Mouse (Mus musculus) kidney, adult 2 months (tissue): ENCODE results near the gene Gm20683. TPM values are rescaled to one million over a fixed set of nuclear protein-coding genes. Genes with fewer than 3 reads are reported as not detected.

Experiments used
- DNase-seq: peaks from one replicate; pipeline ENCODE4 v3.0.0; 2021
- H3K27ac ChIP-seq: fragments of 200-500 bp; 2 replicates; pipeline ENCODE4 v1.5.1; 2012; ENCODE audit warnings: low read depth, low read length, control low read depth, inconsistent platforms; ENCODE audit not compliant: insufficient read depth
- H3K27me3 ChIP-seq: fragments of 200-500 bp; replicated peaks from 2 replicates; pipeline ENCODE4 v1.6.1; 2012; ENCODE audit warnings: mild to moderate bottlenecking, moderate library complexity, low read length, inconsistent platforms; ENCODE audit not compliant: control insufficient read depth, insufficient read depth
- H3K36me3 ChIP-seq: fragments of 200-500 bp; 2 replicates; pipeline ENCODE4 v1.6.1; 2012; ENCODE audit warnings: mild to moderate bottlenecking, moderate library complexity, low read length, inconsistent platforms; ENCODE audit not compliant: control insufficient read depth, insufficient read depth
- H3K4me1 ChIP-seq: fragments of 200-500 bp; 2 replicates; pipeline ENCODE4 v1.6.1; 2011; ENCODE audit warnings: low read length; ENCODE audit not compliant: control insufficient read depth, insufficient read depth
- H3K4me3 ChIP-seq: fragments of 200-500 bp; 2 replicates; pipeline ENCODE4 v1.5.1; 2011; ENCODE audit warnings: mild to moderate bottlenecking, low read depth, low read length, control low read depth; ENCODE audit not compliant: insufficient read depth
- CTCF ChIP-seq: fragments of 200-500 bp; conservative IDR thresholded peaks from 2 replicates; pipeline ENCODE4 v1.5.1; 2011; ENCODE audit warnings: low read depth, mild to moderate bottlenecking, control low read depth, low read length, moderate library complexity, mixed read lengths; ENCODE audit not compliant: insufficient read depth, insufficient read length
- POLR2A ChIP-seq: fragments of 200-500 bp; IDR thresholded peaks from one replicate; pipeline ENCODE4 v1.6.1; 2011; ENCODE audit warnings: low read depth, low read length, control low read depth
- WGBS: fragments of 180-500 bp; shearing (Covaris S2); methylation state at CpG from one replicate; pipeline ENCODE4 v1.1.7; 2018; 5-methylcytosine and 5-hydroxymethylcytosine counted together
- polyA plus RNA-seq: library from polyadenylated mRNA; depleted of rRNA; stranded (reverse); fragments of >200 nt; gene quantifications from 2 replicates; pipeline ENCODE4 v1.2.3, GENCODE M21; 2012

Gm20683 gene
- polyA plus RNA-seq, 1 experiment = 26.3 TPM

GRCm38 (mm10) chr17:25830806-25831431 lies 10.6 kb downstream of the Gm20683 start:
- no peaks in the 10 kb centered on the region for H3K36me3 ChIP-seq
- TF ChIP-seq POLR2A = no peak
- no peak for TF ChIP-seq CTCF
- no peak overlapping the region for H3K4me3 ChIP-seq
- no peaks in the 10 kb centered on the region for H3K27me3 ChIP-seq
- DNase-seq = peak; percentile 6
- H3K27ac ChIP-seq = no peak overlapping the region
- peaks cover 26% of the 10 kb centered on the region for H3K4me1 ChIP-seq
- 81% methylated on average over 14 of the region's 14 CpGs for WGBS

- TF ChIP-seq CTCF (no peak), POLR2A (no peak)
- Histone ChIP-seq H3K27ac (no peak overlapping the region), H3K4me3 (no peak overlapping the region), H3K4me1 (peaks cover 20% of the 10 kb centered on the region), H3K36me3 (no peaks in the 10 kb centered on the region), H3K27me3 (no peaks in the 10 kb centered on the region)
- DNase-seq = peak; percentile 13
- 71% methylated on average over 4 of the region's 4 CpGs for WGBS
These were observed 11.3 kb downstream of the Gm20683 start for GRCm38 (mm10) chr17:25830200-25830753.

DNA sequence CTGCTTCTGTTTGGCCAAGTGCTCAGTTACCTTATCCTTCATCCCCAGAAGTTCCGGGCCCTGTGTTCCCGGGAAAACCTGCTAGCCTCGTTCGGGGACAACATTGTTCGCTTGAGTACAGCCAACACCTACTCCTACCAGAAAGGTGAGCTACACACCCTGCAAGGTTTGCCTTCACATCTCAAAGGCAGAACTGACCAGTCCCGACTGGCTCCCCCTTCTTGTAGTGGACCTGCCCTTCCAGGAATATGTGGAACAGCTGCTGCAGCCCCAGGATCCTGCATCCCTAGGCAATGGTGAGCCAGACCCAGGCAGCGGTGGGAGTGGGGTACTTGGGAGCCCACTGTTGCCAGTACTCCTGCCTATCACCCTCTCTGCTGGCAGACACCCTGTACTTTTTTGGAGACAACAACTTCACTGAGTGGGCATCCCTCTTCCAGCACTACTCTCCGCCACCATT lies 12.0 kb downstream of the Gm20683 start:
- H3K27me3 ChIP-seq = no peaks in the 10 kb centered on the region
- H3K27ac ChIP-seq = peak overlapping the region; percentile 72; the same call in 1 of the 2 replicates
- H3K36me3 ChIP-seq = no peaks in the 10 kb centered on the region
- H3K4me3 ChIP-seq = peak overlapping the region; percentile 67
- peak; percentile 23 for DNase-seq
- no peak for TF ChIP-seq POLR2A
- TF ChIP-seq CTCF = no peak
- 24% methylated on average over 8 of the region's 8 CpGs for WGBS
- H3K4me1 ChIP-seq = peaks cover 13% of the 10 kb centered on the region

DNA sequence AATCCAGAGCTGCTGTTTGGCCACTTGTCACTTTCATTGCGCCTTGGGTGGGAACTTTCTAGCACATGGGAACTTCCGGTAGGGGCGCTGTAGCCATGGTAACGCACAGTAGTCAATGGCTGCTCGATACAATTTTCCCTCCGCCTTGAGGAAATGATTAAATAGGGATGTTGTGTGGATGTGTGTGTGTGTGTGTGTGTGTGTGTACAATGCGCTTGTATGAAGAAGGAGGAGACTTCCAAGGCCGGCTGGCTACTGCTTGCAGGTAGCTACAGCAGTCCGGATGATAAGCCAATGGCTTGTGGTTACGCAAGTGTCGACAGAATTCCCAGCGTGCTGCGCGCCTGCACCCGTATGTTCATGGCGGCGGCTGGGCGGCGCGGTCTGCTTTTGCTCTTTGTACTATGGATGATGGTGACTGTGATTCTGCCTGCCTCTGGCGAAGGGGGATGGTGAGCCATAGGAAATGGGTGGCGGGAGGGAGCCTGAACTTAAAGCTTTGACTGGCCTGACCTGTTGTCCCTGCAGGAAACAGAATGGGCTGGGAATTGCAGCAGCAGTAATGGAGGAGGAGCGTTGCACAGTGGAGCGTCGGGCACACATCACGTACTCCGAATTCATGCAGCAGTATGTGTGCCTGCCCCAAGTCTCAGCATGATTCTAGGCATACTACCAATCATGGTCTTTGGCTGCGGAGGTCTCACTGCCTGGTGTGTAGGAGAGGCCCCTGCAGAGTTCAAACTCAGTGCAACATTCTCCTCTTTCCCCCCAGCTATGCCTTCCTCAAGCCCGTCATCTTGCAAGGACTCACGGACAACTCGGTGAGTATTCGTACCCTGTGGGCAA lies 12.6 kb downstream of the Gm20683 start, which contains the start of gene Jmjd8:
Gene Jmjd8, plus strand, starts transcription at position 156 of the 846 bp plus-strand sequence.
- under 1% methylated on average over 32 of the region's 32 CpGs for WGBS
- Histone ChIP-seq H3K27ac (peak within 1 kb of the TSS; percentile 72), H3K4me3 (peak within 1 kb of the TSS; percentile 67), H3K27me3 (no peaks in the 10 kb centered on the region), H3K4me1 (peaks cover 18% of the 10 kb centered on the region), H3K36me3 (no peaks in the 10 kb centered on the region)
- peak; percentile 51 for TF ChIP-seq CTCF
- TF ChIP-seq POLR2A = peak; percentile 69
- DNase-seq = peak; percentile 90

DNA sequence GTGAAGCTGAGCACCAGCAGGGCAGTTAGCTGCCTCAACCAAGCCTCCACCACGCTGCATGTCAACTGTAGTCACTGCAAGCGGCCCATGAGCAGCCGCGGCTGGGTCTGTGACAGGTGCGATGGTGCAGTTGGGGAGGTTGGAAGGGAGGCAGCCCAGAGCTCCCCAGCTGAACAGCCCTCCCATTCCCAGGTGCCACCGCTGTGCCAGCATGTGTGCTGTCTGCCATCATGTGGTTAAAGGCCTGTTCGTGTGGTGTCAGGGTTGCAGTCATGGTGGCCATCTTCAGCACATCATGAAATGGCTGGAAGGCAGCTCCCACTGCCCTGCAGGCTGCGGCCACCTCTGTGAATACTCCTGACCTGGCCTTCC lies 13.4 kb downstream of the Gm20683 start:
- TF ChIP-seq POLR2A = no peak
- WGBS = 81% methylated on average over 8 of the region's 8 CpGs
- Histone ChIP-seq H3K27me3 (no peaks in the 10 kb centered on the region), H3K4me1 (peaks cover 20% of the 10 kb centered on the region), H3K27ac (no peak overlapping the region), H3K4me3 (peak overlapping the region; percentile 67; the same call in 1 of the 2 replicates), H3K36me3 (no peaks in the 10 kb centered on the region)
- DNase-seq = no peak

DNA sequence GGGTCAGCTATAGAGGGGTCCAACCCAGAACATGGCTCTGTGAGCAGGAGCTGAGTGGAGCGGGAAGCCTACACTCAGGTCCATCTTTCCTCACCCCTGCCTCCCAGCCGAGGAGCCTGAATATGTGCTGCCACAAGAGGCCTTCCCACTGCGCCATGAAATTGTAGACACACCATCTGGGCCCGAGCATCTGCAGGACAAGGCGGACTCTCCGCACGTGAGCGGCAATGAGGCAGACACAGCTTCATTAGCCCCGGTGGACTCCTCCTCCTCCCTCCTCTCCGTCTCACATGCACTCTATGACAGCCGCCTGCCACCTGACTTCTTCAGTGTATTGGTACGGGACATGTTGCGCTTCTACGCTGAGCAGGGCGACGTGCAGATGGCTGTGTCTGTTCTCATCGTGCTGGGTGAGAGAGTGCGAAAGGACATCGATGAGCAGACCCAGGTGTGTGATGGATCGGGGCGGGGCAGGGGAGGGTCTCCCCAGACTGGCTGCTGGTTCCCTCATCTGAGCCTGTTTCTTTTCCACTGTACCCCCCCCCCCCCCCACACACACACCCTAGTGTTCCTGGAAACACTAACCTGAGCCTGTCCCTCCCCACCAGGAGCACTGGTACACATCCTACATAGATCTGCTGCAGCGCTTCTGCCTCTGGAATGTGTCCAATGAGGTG lies 13.9 kb downstream of the Gm20683 start:
- 89% methylated on average over 22 of the region's 22 CpGs for WGBS
- Histone ChIP-seq H3K27me3 (no peaks in the 10 kb centered on the region), H3K4me1 (peaks cover 20% of the 10 kb centered on the region), H3K36me3 (no peaks in the 10 kb centered on the region), H3K4me3 (no peak overlapping the region), H3K27ac (no peak overlapping the region)
- no peak for TF ChIP-seq CTCF
- no peak for TF ChIP-seq POLR2A
- DNase-seq = no peak
